Mouse (Mus musculus) brain, embryonic 14.5 days (tissue): ENCODE data around the gene Abcb10. TPM values are rescaled to one million over a fixed set of nuclear protein-coding genes. Genes with fewer than 3 reads are reported as not detected.

Source experiments
- DNase-seq: peaks from one replicate; pipeline ENCODE4 v3.0.0-alpha.2; 2011; ENCODE audit warnings: low read depth
- CTCF ChIP-seq: fragments of 200-500 bp; IDR thresholded peaks from 2 replicates; pipeline ENCODE4 v1.5.1; 2012; ENCODE audit warnings: inconsistent platforms, mild to moderate bottlenecking, moderate library complexity, borderline replicate concordance; ENCODE audit not compliant: insufficient read depth, insufficient read length; ENCODE audit errors: extremely low read depth
- POLR2A ChIP-seq: fragments of 200-500 bp; IDR thresholded peaks from 2 replicates; pipeline ENCODE4 v1.6.1; 2012; ENCODE audit warnings: mild to moderate bottlenecking, inconsistent platforms, borderline replicate concordance; ENCODE audit not compliant: poor library complexity, insufficient read depth, insufficient read length, severe bottlenecking; ENCODE audit errors: extremely low read depth
- polyA plus RNA-seq: library from polyadenylated mRNA; depleted of rRNA; stranded (reverse); fragments of >200 nt; gene quantifications from 2 replicates; pipeline ENCODE4 v1.2.3, GENCODE M21; 2012; rRNA removed

Gene Abcb10
- polyA plus RNA-seq, 1 experiment: 19.5 TPM

DNA sequence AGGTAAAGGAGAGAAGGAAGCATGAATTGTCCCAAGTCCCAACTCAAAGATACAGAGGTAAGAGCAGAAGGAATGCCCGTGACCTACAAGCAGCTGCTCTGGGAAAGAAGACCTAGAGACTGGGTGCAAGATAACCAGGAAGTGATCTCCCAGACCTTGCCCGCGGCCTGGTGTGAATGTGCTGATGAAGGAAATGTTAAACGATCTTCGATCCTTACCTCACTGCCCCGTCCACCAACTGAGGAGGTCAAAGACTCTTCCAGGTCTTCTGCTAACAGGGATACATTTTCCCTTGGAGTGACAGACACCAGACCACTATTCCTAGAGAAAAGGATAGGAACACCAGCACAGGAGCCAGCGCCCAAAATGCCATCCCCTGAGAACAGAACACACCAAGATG lies 53.9 kb downstream of the Abcb10 start:
- TF ChIP-seq CTCF: no peak
- no peak for TF ChIP-seq POLR2A
- no peak for DNase-seq

DNA sequence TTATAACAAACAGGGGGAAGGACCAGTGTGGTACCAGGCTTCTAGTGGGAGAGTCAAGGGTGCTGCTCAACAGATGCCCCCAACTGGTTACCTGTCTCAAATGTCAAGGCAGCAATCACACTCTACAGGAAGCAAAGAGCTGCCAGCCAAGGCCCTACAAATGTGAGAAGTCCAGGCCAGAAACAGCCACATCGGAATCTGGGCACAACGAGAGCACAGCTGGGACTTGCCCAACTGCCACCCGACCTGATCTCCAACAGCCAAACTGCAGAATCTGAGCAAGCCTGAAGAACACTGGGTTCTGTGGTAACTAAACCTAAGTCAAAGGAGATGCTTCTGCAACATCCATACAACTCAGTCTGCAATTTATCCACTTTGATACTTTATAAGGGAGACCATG lies 57.3 kb downstream of the Abcb10 start:
- no peak for TF ChIP-seq POLR2A
- no peak for TF ChIP-seq CTCF
- no peak for DNase-seq

DNA sequence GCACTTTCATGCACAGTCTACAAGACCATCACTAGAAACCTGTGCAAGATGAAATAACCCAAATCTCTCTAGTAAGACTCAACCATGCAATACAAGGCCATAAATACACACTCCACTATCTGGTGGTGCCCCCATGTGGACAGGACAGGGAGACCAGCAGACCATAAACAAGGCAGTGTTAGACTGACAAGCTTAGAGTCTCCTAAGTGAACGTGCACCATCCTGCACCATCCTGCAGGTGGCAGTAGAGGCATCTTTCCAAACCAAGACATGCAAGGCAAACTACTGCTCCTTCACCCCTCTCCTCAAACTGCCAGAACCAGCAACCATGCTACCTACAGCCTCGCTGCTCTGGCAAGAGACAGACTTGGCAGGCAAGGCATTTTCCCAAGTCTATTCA lies 58.2 kb downstream of the Abcb10 start:
- DNase-seq: peak; percentile 93
- no peak for TF ChIP-seq POLR2A
- peak; percentile 91 for TF ChIP-seq CTCF

DNA sequence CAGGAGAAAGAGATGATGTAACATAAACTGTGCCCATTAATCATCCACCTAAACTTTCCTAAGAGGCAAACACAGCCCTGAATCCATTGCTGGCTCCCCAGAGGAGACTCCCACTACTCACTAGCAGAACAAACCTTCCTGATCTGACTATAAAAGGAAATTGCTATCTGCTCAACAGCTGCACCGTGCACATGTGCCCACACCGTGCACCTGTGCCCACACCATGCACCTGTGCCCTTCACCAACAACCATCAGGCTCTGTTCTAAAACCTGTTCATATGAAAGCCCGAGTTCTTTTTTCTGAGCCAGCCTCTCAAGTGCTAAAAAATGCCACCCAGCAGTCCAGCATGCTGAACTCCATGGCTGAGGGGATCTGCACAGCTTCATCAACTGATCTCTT lies 68.3 kb downstream of the Abcb10 start:
- TF ChIP-seq POLR2A (no peak), CTCF (no peak)
- DNase-seq: no peak

DNA sequence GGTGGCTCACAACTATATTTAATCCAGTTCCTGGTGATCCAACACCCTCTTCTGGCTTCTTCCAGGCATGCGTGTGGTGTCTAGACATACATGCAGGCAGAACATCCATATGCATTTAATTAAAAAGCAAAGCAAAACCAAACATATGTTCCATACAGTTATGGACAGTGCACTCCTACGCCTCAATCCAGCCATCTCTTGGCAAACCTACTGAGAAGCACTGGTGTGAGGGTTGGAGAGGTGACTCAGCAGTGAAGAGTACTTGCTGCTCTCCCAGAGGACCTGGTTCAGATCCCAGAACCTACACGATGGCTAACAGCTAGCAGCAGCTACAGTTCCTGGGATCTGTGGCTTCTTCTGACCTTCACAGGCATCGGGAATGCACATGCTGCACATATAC lies 70.7 kb downstream of the Abcb10 start:
- TF ChIP-seq CTCF (no peak), POLR2A (no peak)
- DNase-seq: no peak

DNA sequence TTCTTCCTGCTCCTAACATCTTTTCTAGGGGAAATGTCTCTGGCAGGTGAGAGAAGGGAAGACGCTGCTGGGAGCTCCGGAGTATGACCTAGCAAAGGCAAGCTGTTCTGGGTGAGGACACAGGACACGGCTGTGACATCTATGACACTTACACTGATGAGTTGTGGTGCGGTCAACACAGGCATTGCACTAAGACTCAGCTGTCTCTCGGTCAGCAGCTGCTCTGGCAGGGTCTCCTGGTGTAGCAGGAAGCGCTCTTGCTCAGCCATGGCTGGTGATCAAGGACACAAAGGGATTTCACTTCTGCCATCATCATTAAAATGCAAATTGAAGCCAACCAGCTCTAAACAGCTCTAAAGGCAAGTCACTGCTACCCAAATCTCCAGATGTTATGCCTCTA lies 75.3 kb downstream of the Abcb10 start:
- TF ChIP-seq POLR2A: no peak
- no peak for TF ChIP-seq CTCF
- no peak for DNase-seq

DNA sequence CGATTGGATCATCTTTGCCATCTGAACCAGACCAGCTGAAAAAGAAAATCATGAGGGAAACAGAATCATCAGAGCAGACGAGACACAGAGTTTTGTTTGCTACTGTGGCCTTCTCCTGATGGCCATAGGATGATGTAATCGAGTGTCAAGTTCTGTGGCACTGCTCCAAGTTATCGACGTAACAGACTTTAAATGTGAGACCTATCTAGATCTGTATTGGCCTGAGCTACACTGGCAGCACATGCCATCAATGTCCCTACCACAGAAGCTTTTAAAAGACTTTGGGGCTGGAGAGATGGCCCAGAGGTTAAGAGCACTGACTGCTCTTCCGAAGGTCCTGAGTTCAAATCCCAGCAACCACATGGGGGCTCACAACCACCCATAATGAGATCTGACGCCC lies 80.3 kb downstream of the Abcb10 start:
- DNase-seq: no peak
- TF ChIP-seq CTCF (no peak), POLR2A (no peak)

Other genes starting within 250 kb of the Abcb10 start
- 48.0 and 49.1 TPM in 2 replicates for gene Rab4a, start 177.1 kb downstream of the Abcb10 start, polyA plus RNA-seq
- 6.6 and 7.5 TPM in 2 replicates for gene Ccsap, start 122.9 kb downstream of the Abcb10 start, polyA plus RNA-seq
- gene Acta1, start 88.4 kb downstream of the Abcb10 start, polyA plus RNA-seq: 9.0 and 10.3 TPM in 2 replicates
- 20.9 and 23.2 TPM in 2 replicates for gene Nup133, start 33.9 kb downstream of the Abcb10 start, polyA plus RNA-seq
- gene Taf5l, start 38.3 kb upstream of the Abcb10 start, polyA plus RNA-seq: 27.9 and 34.1 TPM in 2 replicates
- 8.3 and 9.6 TPM in 2 replicates for gene Urb2, start 38.4 kb upstream of the Abcb10 start, polyA plus RNA-seq
- gene Galnt2, start 248.3 kb upstream of the Abcb10 start, polyA plus RNA-seq: 42.0 and 50.3 TPM in 2 replicates